9 mouse cellular contexts compared by ENCODE assay signal in the genomic region with DNA sequence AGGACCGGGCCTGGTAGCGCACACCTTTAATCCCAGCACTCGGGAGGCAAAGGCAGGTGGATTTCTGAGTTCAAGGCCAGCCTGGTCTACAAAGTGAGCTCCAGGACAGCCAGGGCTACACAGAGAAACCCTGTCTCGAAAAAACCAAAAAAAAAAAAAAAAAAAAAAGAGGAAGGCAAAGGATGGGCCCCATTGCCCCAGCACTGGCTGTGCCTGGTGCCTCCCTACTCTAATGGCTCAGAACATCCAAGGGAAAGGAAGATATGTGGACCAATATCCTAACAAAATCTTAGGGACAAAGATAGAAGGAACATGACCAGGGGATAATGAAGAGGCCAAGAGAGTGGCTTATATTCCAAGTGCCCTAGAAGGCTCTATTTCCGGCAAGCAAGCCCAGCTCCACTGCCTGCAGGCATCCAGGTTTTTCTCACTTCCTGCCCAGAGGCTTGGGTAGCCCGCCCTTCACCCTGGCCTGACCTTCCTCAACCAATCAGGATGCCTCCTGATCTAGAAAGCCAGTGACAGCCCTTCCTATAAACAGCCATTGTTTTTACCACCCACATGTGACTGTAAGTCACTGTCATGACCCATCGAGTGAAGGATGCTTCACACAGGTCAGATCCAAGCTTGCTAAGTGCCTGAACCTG. TPM values are rescaled to one million over a fixed set of nuclear protein-coding genes. Genes with fewer than 3 reads are reported as not detected.
A peak's percentile ranks its signal among the peaks of the same experiment; 100 is the strongest.
DNase-seq lines count a peak whose midpoint lies in the region; ATAC-seq lines count a peak whose summit lies in the region.
"Had no signal": no experiment of that assay in that cellular context is flagged by ENCODE, and none has a peak within 500 bp of the region (broad histone marks: within the 10 kb centered on the region; RNA-seq: fewer than 3 reads in every experiment).

No protein-coding gene starts in this region.

- 41% methylated on average over 7 of the region's 7 CpGs for WGBS in liver, embryonic 12.5 days (ENCODE audit: insufficient replicate concordance)

- no peak for ATAC-seq in liver, embryonic 12.5 days

- peaks cover 45% of the 10 kb centered on the region for H3K4me1 ChIP-seq in liver, embryonic 12.5 days

- H3K36me3 ChIP-seq in liver, embryonic 12.5 days, result no peaks in the 10 kb centered on the region
- no peaks in the 10 kb centered on the region for H3K36me3 ChIP-seq in splenic B cell, adult 2 months (ENCODE audit: control insufficient read depth, insufficient read depth, low read length, poor library complexity, severe bottlenecking)
- H3K36me3 ChIP-seq: liver, embryonic 15.5 days had no signal

- no peak overlapping the region for H3K27ac ChIP-seq in liver, embryonic 12.5 days
- H3K27ac ChIP-seq: liver, embryonic 15.5 days had no signal

- no peaks in the 10 kb centered on the region for H3K9me3 ChIP-seq in liver, embryonic 12.5 days (replicated peaks)
- H3K9me3 ChIP-seq: liver, embryonic 15.5 days had no signal

- no peak overlapping the region for H3K4me3 ChIP-seq in liver, embryonic 12.5 days

- peaks cover 64% of the 10 kb centered on the region for H3K27me3 ChIP-seq in liver, embryonic 12.5 days (replicated peaks)
- no peaks in the 10 kb centered on the region for H3K27me3 ChIP-seq in splenic B cell, adult 2 months (ENCODE audit: control insufficient read depth, insufficient read depth, low read length, poor library complexity, severe bottlenecking)

- H3K9ac ChIP-seq in liver, embryonic 12.5 days, result no peak overlapping the region
- H3K9ac ChIP-seq: liver, embryonic 15.5 days had no signal

- DNase-seq in liver, result peak; percentile 50
- peak; percentile 38 for DNase-seq in adipocyte (ENCODE audit: low spot score)
- peak; percentile 43 to 46 for DNase-seq in kidney, postnatal 36 days
- peak; percentile 23 for DNase-seq in splenic B cell, adult 2 months (ENCODE audit: low read depth, low spot score)
- DNase-seq in right cerebral cortex, postnatal 4 days, result no peak
- DNase-seq in frontal cortex, postnatal 25 days (ENCODE audit: low spot score in 2 of 2), result no peak
- no peak for DNase-seq in spleen, postnatal 36 days (ENCODE audit: low spot score in 2 of 2)

- H3K4me2 ChIP-seq in liver, embryonic 12.5 days, result no peak overlapping the region

RNA-seq across cellular contexts. Expression of gene Atg9b, which starts 2.8 kb away (rescaled TPM):
- 0.47 and 0.93 TPM in 2 replicates for polyA plus RNA-seq in liver, embryonic 12.5 days (2016; fragmentation: Nextera tagmentation; extraction: Ambion mirVana)

RNA-seq across cellular contexts. Expression of gene Abcb8, which starts 4.3 kb away (rescaled TPM):
- 32.6 and 34.1 TPM in 2 replicates for polyA plus RNA-seq in liver, embryonic 12.5 days (2016; fragmentation: Nextera tagmentation; extraction: Ambion mirVana)

RNA-seq across cellular contexts. Expression of gene Asic3, which starts 24.1 kb away (rescaled TPM):
- polyA plus RNA-seq in liver, embryonic 12.5 days (2016; fragmentation: Nextera tagmentation; extraction: Ambion mirVana), result not detected in 2 replicates
- polyA plus RNA-seq: liver, embryonic 15.5 days had no signal

RNA-seq across cellular contexts. Expression of gene Nos3, which starts 24.5 kb away (rescaled TPM):
- 4.4 and 4.9 TPM in 2 replicates for polyA plus RNA-seq in liver, embryonic 12.5 days (2016; fragmentation: Nextera tagmentation; extraction: Ambion mirVana)

RNA-seq across cellular contexts. Expression of gene Cdk5, which starts 34.2 kb away (rescaled TPM):
- polyA plus RNA-seq in liver, embryonic 12.5 days (2016; fragmentation: Nextera tagmentation; extraction: Ambion mirVana), result 13.0 and 14.1 TPM in 2 replicates

Comparison
In these comparisons a context has a peak if more than half of its experiments do, and no peak if none do; other contexts are left out.
1. DNase-seq: peak in liver (single experiment), adipocyte (single experiment), kidney, postnatal 36 days (2 of 2) and splenic B cell, adult 2 months (single experiment); none in right cerebral cortex, postnatal 4 days (single experiment), frontal cortex, postnatal 25 days (0 of 2) and spleen, postnatal 36 days (0 of 2).